Mouse (Mus musculus) small intestine, adult 2 months (tissue): ENCODE data around the gene Lgals3bp. TPM values are rescaled to one million over a fixed set of nuclear protein-coding genes. Genes with fewer than 3 reads are reported as not detected.

Experiments used
- H3K27ac ChIP-seq: fragments of 200-500 bp; 2 replicates; pipeline ENCODE4 v1.5.1; 2012; ENCODE audit warnings: low read depth, low read length, control low read depth, inconsistent platforms; ENCODE audit not compliant: insufficient read depth
- H3K27me3 ChIP-seq: fragments of 200-500 bp; 2 replicates; pipeline ENCODE4 v1.6.1; 2012; ENCODE audit warnings: mild to moderate bottlenecking, moderate library complexity, low read length, inconsistent platforms; ENCODE audit not compliant: control insufficient read depth, insufficient read depth
- H3K36me3 ChIP-seq: fragments of 200-500 bp; 2 replicates; pipeline ENCODE4 v1.6.1; 2012; ENCODE audit warnings: mild to moderate bottlenecking, low read length, control low read depth, inconsistent platforms; ENCODE audit not compliant: control insufficient read depth, insufficient read depth
- H3K4me1 ChIP-seq: fragments of 200-500 bp; 2 replicates; pipeline ENCODE4 v1.6.1; 2012; ENCODE audit warnings: low read length, inconsistent platforms, mixed read lengths; ENCODE audit not compliant: control insufficient read depth, insufficient read depth, insufficient read length
- H3K4me3 ChIP-seq: fragments of 200-500 bp; 2 replicates; pipeline ENCODE4 v1.5.1; 2012; ENCODE audit warnings: low read depth, mild to moderate bottlenecking, control low read depth, inconsistent platforms, low read length, moderate library complexity
- CTCF ChIP-seq: fragments of 200-500 bp; IDR thresholded peaks from 2 replicates; pipeline ENCODE4 v1.5.1; 2012; ENCODE audit warnings: low read depth, mild to moderate bottlenecking, control low read depth, inconsistent platforms, low read length, moderate library complexity, mixed read lengths; ENCODE audit not compliant: insufficient replicate concordance, insufficient read length; ENCODE audit errors: extremely low read depth
- POLR2A ChIP-seq: fragments of 200-500 bp; IDR thresholded peaks from 2 replicates; pipeline ENCODE4 v1.6.1; 2012; ENCODE audit warnings: low read depth, mild to moderate bottlenecking, control low read depth, inconsistent platforms, low read length, moderate library complexity
- WGBS: fragments of 180-500 bp; shearing (Covaris S2); methylation state at CpG from one replicate; pipeline ENCODE4 v1.1.7; 2018; 5-methylcytosine and 5-hydroxymethylcytosine counted together
- polyA plus RNA-seq: library from polyadenylated mRNA; depleted of rRNA; stranded (reverse); fragments of >200 nt; gene quantifications from 2 replicates; pipeline ENCODE4 v1.2.3, GENCODE M21; 2012

The Lgals3bp gene
- polyA plus RNA-seq, 1 experiment = 739 TPM

DNA sequence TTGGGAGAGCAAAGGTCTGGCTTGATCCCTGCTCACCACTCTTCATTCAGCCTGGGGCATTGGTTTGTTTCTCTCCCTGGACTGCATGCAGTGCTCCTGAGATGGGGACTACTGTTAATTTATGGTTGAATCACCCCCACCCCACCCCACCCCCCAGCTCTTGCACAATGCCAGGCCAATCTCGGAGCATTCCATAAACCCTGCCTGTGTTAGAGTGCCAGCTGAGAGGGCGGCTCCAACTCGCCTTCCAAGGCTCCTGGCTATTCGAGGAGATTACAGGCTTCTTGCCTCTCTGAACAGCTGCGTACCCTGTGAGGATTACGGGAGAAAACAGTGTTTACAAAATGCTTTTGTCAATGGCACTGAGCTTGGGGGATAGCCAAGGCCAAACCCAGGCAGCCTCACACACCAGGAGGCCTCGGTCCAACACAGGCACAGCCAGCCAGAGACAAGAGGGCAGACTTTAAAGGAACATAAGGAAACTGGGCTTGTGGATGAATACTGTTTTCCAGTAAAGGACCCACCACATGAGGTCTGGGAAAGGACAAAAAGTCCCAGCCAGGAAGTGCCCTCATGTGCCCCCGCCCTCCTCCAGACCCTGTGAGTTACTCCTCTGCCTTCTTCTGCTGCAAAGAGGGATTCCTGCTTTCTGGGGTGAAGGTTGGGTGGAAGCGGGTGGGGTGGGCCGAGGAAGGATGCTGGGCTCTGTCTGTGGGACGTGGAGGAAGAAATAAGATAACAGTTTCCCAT lies 36.9 kb upstream of the Lgals3bp start:
- Histone ChIP-seq H3K27me3 (no peaks in the 10 kb centered on the region), H3K4me1 (peaks cover 19% of the 10 kb centered on the region), H3K36me3 (no peaks in the 10 kb centered on the region), H3K4me3 (no peak overlapping the region), H3K27ac (peak overlapping the region; percentile 44; the same call in 1 of the 2 replicates)
- TF ChIP-seq CTCF = no peak
- TF ChIP-seq POLR2A = no peak
- 20% methylated on average over 11 of the region's 11 CpGs for WGBS

DNA sequence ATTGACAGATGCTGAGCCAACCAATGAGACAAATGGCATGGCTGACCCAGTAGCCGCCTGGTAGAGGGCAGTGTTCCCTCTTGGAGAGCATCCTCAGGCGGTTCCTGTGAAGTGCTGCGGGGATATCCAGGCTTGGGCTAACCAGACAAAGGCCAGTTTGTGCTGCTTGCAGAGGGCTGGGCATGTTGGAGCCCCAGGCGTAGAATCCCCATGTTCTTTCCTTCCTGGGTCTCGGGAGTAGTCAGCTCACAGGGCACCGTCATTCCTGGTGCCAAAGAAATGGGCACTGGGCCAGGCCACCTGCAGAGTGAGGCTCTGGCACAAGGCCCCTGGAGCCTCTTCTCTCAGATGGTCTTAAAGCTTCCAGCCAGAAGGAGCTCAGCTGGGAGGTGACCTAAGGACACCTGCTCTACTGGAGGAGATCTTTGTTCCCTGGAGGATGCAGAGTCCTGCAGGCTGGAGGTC lies 34.6 kb upstream of the Lgals3bp start:
- Histone ChIP-seq H3K36me3 (no peaks in the 10 kb centered on the region), H3K4me3 (no peak overlapping the region), H3K4me1 (peaks cover 13% of the 10 kb centered on the region), H3K27me3 (no peaks in the 10 kb centered on the region), H3K27ac (no peak overlapping the region)
- 9% methylated on average over 6 of the region's 6 CpGs for WGBS
- no peak for TF ChIP-seq POLR2A
- TF ChIP-seq CTCF = peak; percentile 10; the same call in 1 of the 2 replicates

DNA sequence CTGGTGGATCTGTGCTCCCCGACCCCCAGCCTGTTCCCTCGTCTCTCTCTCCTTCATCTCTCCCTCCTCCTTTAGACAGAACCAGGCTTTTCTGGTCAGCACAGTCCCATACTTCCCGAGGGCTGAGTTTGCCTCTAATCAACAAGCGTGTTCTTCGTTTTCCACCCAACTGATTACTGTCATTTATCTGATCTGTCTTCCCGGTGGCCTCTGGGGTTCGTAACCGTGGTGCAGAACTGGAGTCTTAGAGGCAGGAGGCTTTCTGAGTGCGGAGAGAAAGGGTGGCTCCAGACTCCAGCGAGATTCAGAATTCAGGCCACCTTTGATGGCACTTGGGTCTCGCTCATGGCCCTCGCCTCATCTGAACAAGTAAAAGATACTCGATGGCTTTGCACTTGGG lies 32.2 kb upstream of the Lgals3bp start:
- Histone ChIP-seq H3K4me3 (no peak overlapping the region), H3K4me1 (peaks cover 12% of the 10 kb centered on the region), H3K36me3 (no peaks in the 10 kb centered on the region), H3K27me3 (no peaks in the 10 kb centered on the region), H3K27ac (no peak overlapping the region)
- 55% methylated on average over 13 of the region's 13 CpGs for WGBS
- TF ChIP-seq CTCF (no peak), POLR2A (no peak)

DNA sequence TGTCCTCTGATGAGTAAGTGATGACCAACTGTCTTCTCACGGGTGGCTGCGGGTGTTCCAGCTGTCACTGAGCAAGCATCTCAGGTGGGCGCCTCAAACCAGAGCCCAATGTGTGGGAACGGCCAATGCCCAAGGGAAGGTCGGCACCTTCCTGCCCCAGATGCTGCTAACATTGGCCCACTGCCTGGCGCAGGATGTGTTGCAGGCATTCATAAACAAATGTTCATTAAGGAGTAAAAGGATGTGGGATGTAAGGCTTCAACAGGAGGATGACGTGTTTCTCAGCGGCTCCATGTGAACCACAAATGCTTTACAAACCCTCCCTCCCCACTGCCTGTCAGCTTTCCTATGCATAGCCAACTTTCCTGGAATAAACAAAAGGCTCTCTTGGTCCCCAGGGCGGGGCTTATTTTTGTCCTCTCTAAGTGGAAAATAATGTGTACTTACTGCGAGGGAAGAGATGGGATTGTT lies 31.5 kb upstream of the Lgals3bp start:
- H3K36me3 ChIP-seq = no peaks in the 10 kb centered on the region
- TF ChIP-seq CTCF (no peak), POLR2A (no peak)
- no peak overlapping the region; the same call in 1 of the 2 replicates for H3K27ac ChIP-seq
- H3K4me3 ChIP-seq = no peak overlapping the region
- WGBS = 73% methylated on average over 10 of the region's 10 CpGs
- H3K27me3 ChIP-seq = no peaks in the 10 kb centered on the region
- peaks cover 8% of the 10 kb centered on the region for H3K4me1 ChIP-seq

DNA sequence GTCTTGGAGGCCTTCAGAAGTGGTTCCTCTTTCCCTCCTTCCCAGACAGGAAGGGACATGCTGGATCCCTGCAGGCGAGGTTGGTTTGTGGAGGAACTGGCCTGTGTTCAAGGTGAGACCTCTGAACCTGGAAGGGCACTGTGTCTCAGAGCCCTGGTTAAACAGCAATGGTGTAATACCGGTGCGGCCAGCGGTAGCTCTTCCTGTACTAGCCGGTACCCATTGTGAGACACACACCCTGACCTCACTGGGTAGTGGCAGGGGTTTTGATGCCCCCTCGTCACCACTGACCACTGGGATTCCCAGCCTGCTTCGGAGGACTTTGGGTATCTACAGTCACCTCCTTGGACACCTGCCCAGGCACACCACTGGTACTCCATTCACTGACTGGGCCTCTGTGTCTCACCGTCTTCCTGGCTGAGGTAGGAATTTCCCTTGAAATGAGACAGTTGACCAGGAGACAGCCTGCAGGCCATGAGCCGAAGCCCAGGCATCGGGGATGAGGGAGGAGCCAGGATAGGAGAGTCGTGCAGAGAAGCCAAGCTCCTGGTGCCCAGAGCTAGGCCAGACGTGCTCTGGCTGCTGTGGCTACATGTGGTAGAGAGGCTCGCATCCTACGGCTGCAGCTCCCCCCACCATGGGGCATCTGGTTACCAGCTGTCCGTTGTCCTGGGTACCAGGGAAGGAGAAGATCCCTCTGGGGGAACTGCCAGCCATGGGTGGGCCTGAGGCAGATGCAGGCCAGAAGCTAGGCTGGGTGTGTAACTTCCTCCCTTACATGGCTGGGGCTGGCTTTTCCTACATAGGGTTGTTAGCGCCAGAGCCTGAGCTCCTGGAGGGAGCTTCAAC lies 29.4 kb upstream of the Lgals3bp start:
- TF ChIP-seq POLR2A (no peak), CTCF (no peak)
- Histone ChIP-seq H3K4me1 (peaks cover 4% of the 10 kb centered on the region; the same call in 1 of the 2 replicates), H3K36me3 (no peaks in the 10 kb centered on the region), H3K27me3 (no peaks in the 10 kb centered on the region), H3K4me3 (no peak overlapping the region), H3K27ac (no peak overlapping the region)
- 82% methylated on average over 16 of the region's 16 CpGs for WGBS

DNA sequence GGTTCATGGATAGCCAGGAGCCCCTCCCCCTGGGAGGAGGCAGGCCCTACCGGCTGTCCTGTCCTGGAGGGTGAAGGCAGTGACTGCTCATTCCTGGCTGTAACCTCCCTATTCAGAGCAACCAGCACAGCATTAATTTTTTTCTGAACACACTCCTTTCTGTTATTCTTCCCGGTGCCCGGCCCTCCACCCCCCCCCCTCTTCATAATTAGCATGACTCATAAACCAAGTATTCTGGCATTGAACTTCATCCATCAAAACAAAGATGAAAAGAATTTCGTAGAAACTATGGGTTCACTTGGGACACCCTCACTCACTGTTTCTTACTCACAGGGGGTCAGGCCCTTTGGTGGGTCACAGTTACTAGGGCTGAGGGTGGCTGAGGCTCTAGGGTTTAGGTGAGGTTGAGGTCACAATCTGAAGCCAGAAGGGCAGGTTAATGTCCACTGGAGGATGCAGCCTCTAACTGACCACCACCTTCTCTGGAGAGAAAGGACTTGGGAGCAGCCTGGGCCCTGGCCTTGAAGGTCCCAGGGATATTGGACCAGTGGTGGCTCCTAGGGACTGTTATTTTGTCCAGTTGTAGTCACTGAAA lies 28.5 kb upstream of the Lgals3bp start:
- no peak overlapping the region for H3K27ac ChIP-seq
- no peaks in the 10 kb centered on the region for H3K4me1 ChIP-seq
- no peak for TF ChIP-seq POLR2A
- no peak for TF ChIP-seq CTCF
- 20% methylated on average over 4 of the region's 4 CpGs for WGBS
- no peaks in the 10 kb centered on the region for H3K27me3 ChIP-seq
- H3K4me3 ChIP-seq = no peak overlapping the region
- no peaks in the 10 kb centered on the region for H3K36me3 ChIP-seq
